24 mouse cellular contexts compared by ENCODE assay signal in the genomic region with DNA sequence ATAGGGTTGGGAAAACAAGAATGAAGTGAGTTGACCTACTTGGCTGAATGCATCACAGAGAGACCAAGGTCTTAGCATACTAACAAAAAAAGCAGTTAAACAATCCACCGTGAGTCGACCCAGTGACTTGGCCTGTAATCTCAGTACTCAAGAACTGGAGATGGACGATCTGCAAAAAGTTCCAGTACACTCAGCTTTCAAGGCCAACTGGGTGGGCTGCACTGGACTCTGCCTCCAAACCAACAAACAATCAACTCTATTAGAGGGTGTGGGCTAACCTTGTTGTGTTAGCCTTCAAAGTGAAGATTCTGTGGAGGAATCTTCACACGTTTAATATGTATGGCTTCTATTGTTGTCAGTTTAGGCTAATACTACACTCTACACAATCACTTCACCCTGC. TPM values are rescaled to one million over a fixed set of nuclear protein-coding genes. Genes with fewer than 3 reads are reported as not detected.
DNase-seq lines count a peak whose midpoint lies in the region; TF ChIP-seq lines count a peak whose summit lies in the region.
"Had no signal": no experiment of that assay in that cellular context is flagged by ENCODE, and none has a peak within 500 bp of the region (broad histone marks: within the 10 kb centered on the region; RNA-seq: fewer than 3 reads in every experiment).

No protein-coding gene starts in this region.

- no peak for TF ChIP-seq CTCF in heart, adult 2 months (IDR thresholded peaks at IDR 0.05)

- H3K27me3 ChIP-seq in heart, embryonic 10.5 days (ENCODE audit: insufficient read depth, poor library complexity, severe bottlenecking): no peaks in the 10 kb centered on the region
- H3K27me3 ChIP-seq in heart, adult 2 months (ENCODE audit: control insufficient read depth, insufficient read depth, low read length): no peaks in the 10 kb centered on the region
- H3K27me3 ChIP-seq: forebrain, embryonic 15.5 days had no signal

- TF ChIP-seq EP300 in heart, adult 2 months (IDR thresholded peaks at IDR 0.05; ENCODE audit: insufficient read depth, low read depth, low read length): no peak

- peak; percentile 36 for DNase-seq in heart, embryonic 10.5 days (ENCODE audit: low spot score)
- no peak for DNase-seq in heart, adult 2 months
- DNase-seq in ES-E14 (ENCODE audit: low read depth, low spot score) (peak; percentile 93), ZHBTc4 (ENCODE audit: low read depth, low spot score) (peak; percentile 98)
- no peak for DNase-seq in thymus, postnatal 10 days (ENCODE audit: low spot score in 2 of 2)
- DNase-seq in left cerebral cortex, adult 11 months (ENCODE audit: low spot score): no peak
- DNase-seq: adrenal gland, adult 8-10 months; adrenal gland, postnatal 25 days; cerebellum, adult 11-12 months; cerebellum, adult 8-10 months; cerebellum, postnatal 10 days; cerebellum, postnatal 36 days; gastrocnemius, postnatal 10 days; gastrocnemius, postnatal 36 days; kidney, adult 2 months had no signal

- H3K9me3 ChIP-seq in heart, embryonic 10.5 days: no peaks in the 10 kb centered on the region
- H3K9me3 ChIP-seq in ES-E14 (ENCODE audit: control insufficient read depth, insufficient read depth, low read depth, low read length): no peaks in the 10 kb centered on the region
- H3K9me3 ChIP-seq: forebrain, embryonic 15.5 days; hindbrain, embryonic 12.5 days; hindbrain, embryonic 15.5 days had no signal

- in situ Hi-C loops in ES-E14 (cut with MboI; ENCODE audit: low sequenced_read_pairs in 2 of 2, unreplicated experiment in 2 of 2): no loop called here

- H3K79me2 ChIP-seq in heart, adult 2 months (replicated peaks; ENCODE audit: control insufficient read depth, insufficient read depth, low read length): no peaks in the 10 kb centered on the region

- H3K9ac ChIP-seq in heart, adult 2 months (ENCODE audit: low read depth, low read length): no peak overlapping the region
- no peak overlapping the region for H3K9ac ChIP-seq in ES-E14 (ENCODE audit: insufficient read depth, low read depth, low read length, poor library complexity, severe bottlenecking)
- H3K9ac ChIP-seq: forebrain, embryonic 15.5 days; hindbrain, embryonic 12.5 days; hindbrain, embryonic 15.5 days had no signal

- no peaks in the 10 kb centered on the region for H3K4me1 ChIP-seq in heart, embryonic 10.5 days
- H3K4me1 ChIP-seq in heart, adult 2 months (ENCODE audit: control insufficient read depth, insufficient read depth, low read length): no peaks in the 10 kb centered on the region
- peaks cover 3 to 22% of the 10 kb centered on the region in 2 experiments for H3K4me1 ChIP-seq in ES-E14 (ENCODE audit: control insufficient read depth in 2 of 2, insufficient read depth in 2 of 2, low read length in 2 of 2, poor library complexity in 1 of 2)
- H3K4me1 ChIP-seq: forebrain, embryonic 15.5 days; hindbrain, embryonic 12.5 days; hindbrain, embryonic 15.5 days had no signal

- H3K36me3 ChIP-seq in heart, embryonic 10.5 days: no peaks in the 10 kb centered on the region
- no peaks in the 10 kb centered on the region for H3K36me3 ChIP-seq in heart, adult 2 months (ENCODE audit: control insufficient read depth, insufficient read depth, low read length)
- H3K36me3 ChIP-seq in ES-E14 (ENCODE audit: control insufficient read depth, insufficient read depth, low read length, poor library complexity, severe bottlenecking): no peaks in the 10 kb centered on the region
- H3K36me3 ChIP-seq: forebrain, embryonic 15.5 days; hindbrain, embryonic 12.5 days; hindbrain, embryonic 15.5 days had no signal

- WGBS in heart, embryonic 10.5 days: 75% methylated on average over 4 of the region's 4 CpGs
- WGBS in heart, adult 2 months: 77% methylated on average over 4 of the region's 4 CpGs

- no peak for TF ChIP-seq POLR2A in heart, adult 2 months (IDR thresholded peaks at IDR 0.05; ENCODE audit: insufficient read depth, low read depth, low read length)

- intact Hi-C loops in heart, adult 2 months (cut with DNase I): no loop called here

- H3K4me3 ChIP-seq in heart, embryonic 10.5 days: no peak overlapping the region
- no peak overlapping the region for H3K4me3 ChIP-seq in heart, adult 2 months
- no peak overlapping the region for H3K4me3 ChIP-seq in ES-E14 (ENCODE audit: insufficient read depth in 1 of 2, low read depth in 1 of 2, low read length in 2 of 2, poor library complexity in 1 of 2, severe bottlenecking in 1 of 2)
- H3K4me3 ChIP-seq: forebrain, embryonic 15.5 days; hindbrain, embryonic 12.5 days; hindbrain, embryonic 15.5 days had no signal

- H3K27ac ChIP-seq in heart, embryonic 10.5 days: no peak overlapping the region
- no peak overlapping the region for H3K27ac ChIP-seq in heart, adult 2 months
- peak overlapping the region; percentile 43; the same call in 1 of the 2 replicates for H3K27ac ChIP-seq in ES-E14 (ENCODE audit: insufficient read depth, low read depth, low read length, poor library complexity, severe bottlenecking)
- H3K27ac ChIP-seq: forebrain, embryonic 15.5 days; hindbrain, embryonic 12.5 days; hindbrain, embryonic 15.5 days had no signal

TF ChIP-seq in ES-E14, 5 proteins besides CTCF, POLR2A, EP300 and RAD21:
- TF ChIP-seq CHD2 (IDR thresholded peaks at IDR 0.05; ENCODE audit: low read depth, low read length) (peak; percentile 77), ZC3H11A (IDR thresholded peaks at IDR 0.05; ENCODE audit: borderline replicate concordance, low read depth, low read length) (no peak)

RNA-seq across cellular contexts. Expression of a gene that starts 20.1 kb away (rescaled TPM):
- 0.18 TPM in 1 of 2 replicates, not detected in the other for polyA plus RNA-seq in heart, embryonic 10.5 days (2016; fragmentation: Nextera tagmentation; extraction: Ambion mirVana)
- under 1 TPM; 0.27 to 0.86 TPM for total RNA-seq in heart, adult 2 months (2021)
- 0.59 and 0.62 TPM in 2 replicates for polyA plus RNA-seq in heart, adult 2 months (2012; rRNA removed)
- total RNA-seq in ES-E14 (2012; rRNA removed): 26.1 and 34.7 TPM in 2 replicates
- total RNA-seq: granulocyte monocyte progenitor cell, adult 5-6 weeks had no signal
- polyA plus RNA-seq: activated CD4-positive, CD25-positive, alpha-beta regulatory T cell, adult 4 months; C2C12; cortical plate, adult 2 months; heart, embryonic 14.5 days; heart, postnatal 0 days had no signal

Comparison
In these comparisons a context has a peak if more than half of its experiments do, and no peak if none do; other contexts are left out.
1. DNase-seq: peak in heart, embryonic 10.5 days (single experiment), ES-E14 (single experiment) and ZHBTc4 (single experiment); none in heart, adult 2 months (0 of 2), thymus, postnatal 10 days (0 of 2) and left cerebral cortex, adult 11 months (single experiment).
2. RNA of a gene that starts 20.1 kb away (total RNA-seq): 26.1 to 34.7 TPM in ES-E14; 0.27 to 0.86 TPM in heart, adult 2 months; every median in the first group is over 10 times any median in the second.